Mouse (Mus musculus) brain, embryonic 14.5 days (tissue): ENCODE results near the gene Pclaf.

ENCODE experiments used
- CTCF ChIP-seq: fragments of 200-500 bp; IDR thresholded peaks from 2 replicates; pipeline ENCODE4 v1.5.1; 2012; ENCODE audit warnings: inconsistent platforms, mild to moderate bottlenecking, moderate library complexity, borderline replicate concordance; ENCODE audit not compliant: insufficient read depth, insufficient read length; ENCODE audit errors: extremely low read depth
- POLR2A ChIP-seq: fragments of 200-500 bp; IDR thresholded peaks from 2 replicates; pipeline ENCODE4 v1.6.1; 2012; ENCODE audit warnings: mild to moderate bottlenecking, inconsistent platforms, borderline replicate concordance; ENCODE audit not compliant: poor library complexity, insufficient read depth, insufficient read length, severe bottlenecking; ENCODE audit errors: extremely low read depth

DNA sequence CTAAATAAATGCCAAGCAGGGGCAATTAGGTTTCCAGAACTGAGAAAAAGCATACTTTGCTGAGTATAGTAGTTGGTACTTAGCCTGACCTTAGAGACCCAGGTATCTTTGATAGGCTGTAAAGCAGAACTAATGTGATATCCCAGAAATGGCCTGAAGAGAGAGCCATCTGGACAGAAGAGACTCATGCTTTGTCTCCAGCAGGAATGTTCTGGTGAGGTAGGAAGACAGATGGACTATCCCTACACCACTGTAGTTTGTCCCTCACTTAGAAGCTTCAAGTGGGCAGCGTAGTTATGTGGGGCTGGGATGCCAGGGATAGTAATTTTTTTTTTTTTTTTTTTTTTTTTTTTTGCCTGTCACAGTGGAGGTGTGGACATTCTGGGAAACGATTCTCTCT lies 23.9 kb downstream of the Pclaf start:
- TF ChIP-seq CTCF (no peak), POLR2A (no peak)
